Mouse (Mus musculus): ENCODE measurements around the gene Khdc1a.

The Khdc1a gene

DNA sequence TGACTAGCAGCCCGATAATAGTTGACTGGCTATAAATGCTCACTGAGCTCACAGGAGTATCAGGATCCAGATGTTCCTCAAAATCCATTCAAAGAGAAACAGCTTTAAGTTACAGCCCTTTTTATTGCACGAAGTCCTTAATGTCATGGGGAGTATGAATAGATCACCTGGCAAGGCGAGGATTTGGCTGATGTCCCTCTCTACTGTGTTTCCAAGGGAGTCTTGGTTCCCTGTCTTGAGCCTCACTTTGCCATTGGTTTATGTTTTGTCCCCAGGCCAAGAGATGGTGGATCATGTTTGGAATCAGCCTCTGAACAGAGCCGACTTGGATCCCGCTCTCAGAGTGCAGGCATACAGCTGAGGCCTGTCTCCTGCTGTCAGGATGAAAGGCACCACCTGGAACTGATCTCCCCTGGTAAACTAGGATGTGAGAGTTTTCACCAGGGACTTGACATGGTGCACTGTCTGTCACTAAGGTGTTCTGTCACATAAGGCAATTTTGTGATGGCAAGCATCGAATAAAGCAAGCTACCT lies 41.8 kb downstream of the Khdc1a start:
- no peak for DNase-seq (ENCODE audit: extremely low spot score)
